Mouse (Mus musculus) forebrain, postnatal 0 days (tissue): ENCODE data around the gene Mfsd5. TPM values are rescaled to one million over a fixed set of nuclear protein-coding genes. Genes with fewer than 3 reads are reported as not detected.

Experiments
- ATAC-seq: fragments of 200-750 bp; cut with Nextera tagmentation; 2 replicates; pipeline ENCODE4 v1.8.0; 2017; ENCODE audit warnings: mild to moderate bottlenecking, moderate library complexity
- DNase-seq: peaks from one replicate; pipeline ENCODE4 v3.0.0-alpha.2; 2015
- H3K27ac ChIP-seq: fragments of 300-500 bp; sonication (generic); 2 replicates; pipeline ENCODE4 v1.5.1; 2014; ENCODE audit warnings: low read depth, mild to moderate bottlenecking, antibody characterized with exemption, low read length, moderate library complexity, mixed read lengths
- H3K27me3 ChIP-seq: fragments of 300-500 bp; sonication (generic); 2 replicates; pipeline ENCODE4 v1.6.1; 2014; ENCODE audit warnings: mild to moderate bottlenecking, low read length, mixed read lengths; ENCODE audit not compliant: insufficient read depth
- H3K36me3 ChIP-seq: fragments of 300-500 bp; sonication (generic); 2 replicates; pipeline ENCODE4 v1.6.1; 2014; ENCODE audit warnings: mild to moderate bottlenecking, moderate library complexity; ENCODE audit not compliant: insufficient read depth
- H3K4me1 ChIP-seq: fragments of 300-500 bp; sonication (generic); 2 replicates; pipeline ENCODE4 v1.6.1; 2014; ENCODE audit warnings: antibody characterized with exemption; ENCODE audit not compliant: insufficient read depth
- H3K4me2 ChIP-seq: fragments of 300-500 bp; sonication (generic); 2 replicates; pipeline ENCODE4 v1.6.1; 2014; ENCODE audit warnings: low read depth, mild to moderate bottlenecking, moderate library complexity
- H3K4me3 ChIP-seq: fragments of 300-500 bp; sonication (generic); 2 replicates; pipeline ENCODE4 v1.5.1; 2014; ENCODE audit warnings: low read depth, low read length, mixed read lengths
- H3K9ac ChIP-seq: fragments of 300-500 bp; sonication (generic); 2 replicates; pipeline ENCODE4 v1.6.1; 2014; ENCODE audit warnings: mild to moderate bottlenecking
- H3K9me3 ChIP-seq: fragments of 300-500 bp; sonication (generic); 2 replicates; pipeline ENCODE4 v1.6.1; 2016; ENCODE audit warnings: low read length
- CTCF ChIP-seq: sonication (generic); IDR thresholded peaks from 2 replicates; pipeline ENCODE4 v1.5.1; 2016; ENCODE audit warnings: antibody characterized with exemption, control low read depth, low read depth
- WGBS: fragments of 180-500 bp; shearing (Covaris S2); extraction: QIAGEN DNeasy Blood & Tissue Kit; methylation state at CpG from one replicate; pipeline ENCODE4 v1.1.7; 2014; 5-methylcytosine and 5-hydroxymethylcytosine counted together
- polyA plus RNA-seq: library from polyadenylated mRNA; unstranded; fragments of >200 nt; fragmentation: Nextera tagmentation; extraction: Ambion mirVana; gene quantifications from 2 replicates; pipeline ENCODE4 v1.2.1, GENCODE M21; 2015
- total RNA-seq: library from RNA; depleted of rRNA; stranded (reverse); fragments of >200 nt; gene quantifications from 2 replicates; pipeline ENCODE4 v1.2.3, GENCODE M21; 2014

Mfsd5 gene
- total and polyA plus RNA-seq, 2 experiments from 2014 or later: 39.3 to 63.7 TPM

GRCm38 (mm10) chr15:102270274-102270960 lies 8.8 kb upstream of the Mfsd5 start, which contains the start of gene Gm9918:
Gm9918 (plus strand) TSS chr15:102270563.
- H3K9ac ChIP-seq: no peak within 1 kb of the TSS; the same call in 1 of the 2 replicates
- no peaks in the 10 kb centered on the region for H3K4me1 ChIP-seq
- no peak for ATAC-seq
- H3K4me2 ChIP-seq: no peak within 1 kb of the TSS
- no peaks in the 10 kb centered on the region for H3K9me3 ChIP-seq
- peaks cover 11% of the 10 kb centered on the region; the same call in 1 of the 2 replicates for H3K27me3 ChIP-seq
- WGBS: 7% methylated on average over 19 of the region's 21 CpGs
- no peak for TF ChIP-seq CTCF
- no peak within 1 kb of the TSS for H3K27ac ChIP-seq
- H3K36me3 ChIP-seq: no peaks in the 10 kb centered on the region
- H3K4me3 ChIP-seq: no peak within 1 kb of the TSS
- DNase-seq: no peak

- DNase-seq (no peak), ATAC-seq (no peak)
- TF ChIP-seq CTCF: no peak
- Histone ChIP-seq H3K36me3 (no peaks in the 10 kb centered on the region), H3K4me2 (no peak overlapping the region), H3K9me3 (no peaks in the 10 kb centered on the region), H3K27ac (no peak overlapping the region), H3K27me3 (peaks cover 11% of the 10 kb centered on the region; the same call in 1 of the 2 replicates), H3K4me3 (no peak overlapping the region), H3K4me1 (no peaks in the 10 kb centered on the region), H3K9ac (no peak overlapping the region)
- WGBS: 22% methylated on average over 3 of the region's 3 CpGs
These were observed 7.8 kb upstream of the Mfsd5 start for GRCm38 (mm10) chr15:102271441-102271840.

- no peak for ATAC-seq
- WGBS: 76% methylated on average over 6 of the region's 6 CpGs
- H3K4me3 ChIP-seq: no peak overlapping the region
- H3K9me3 ChIP-seq: no peaks in the 10 kb centered on the region
- peaks cover 11% of the 10 kb centered on the region; the same call in 1 of the 2 replicates for H3K27me3 ChIP-seq
- no peak overlapping the region for H3K27ac ChIP-seq
- H3K36me3 ChIP-seq: no peaks in the 10 kb centered on the region
- no peak overlapping the region for H3K4me2 ChIP-seq
- TF ChIP-seq CTCF: no peak
- DNase-seq: no peak
- no peak overlapping the region for H3K9ac ChIP-seq
- no peaks in the 10 kb centered on the region for H3K4me1 ChIP-seq
These were observed 5.1 kb upstream of the Mfsd5 start for GRCm38 (mm10) chr15:102273982-102274716.

- Histone ChIP-seq H3K4me2 (peak overlapping the region; percentile 80), H3K4me1 (0 out of 2 replicates have a peak, but pooled peaks cover 5% of the 10 kb centered on the region), H3K27ac (peak overlapping the region; percentile 46; the same call in 1 of the 2 replicates), H3K27me3 (no peaks in the 10 kb centered on the region), H3K4me3 (peak overlapping the region; percentile 93), H3K36me3 (peaks cover 21% of the 10 kb centered on the region), H3K9me3 (no peaks in the 10 kb centered on the region), H3K9ac (peak overlapping the region; percentile 86)
- 31% methylated on average over 7 of the region's 7 CpGs for WGBS
- DNase-seq (no peak), ATAC-seq (no peak)
- TF ChIP-seq CTCF: no peak
These were observed 545 bp upstream of the Mfsd5 start for GRCm38 (mm10) chr15:102278726-102279091.

- Histone ChIP-seq H3K4me3 (peak overlapping the region; percentile 93), H3K4me1 (0 out of 2 replicates have a peak, but pooled peaks cover 5% of the 10 kb centered on the region), H3K27me3 (no peaks in the 10 kb centered on the region), H3K27ac (peak overlapping the region; percentile 88), H3K9me3 (no peaks in the 10 kb centered on the region), H3K9ac (peak overlapping the region; percentile 86), H3K36me3 (peaks cover 21% of the 10 kb centered on the region), H3K4me2 (peak overlapping the region; percentile 80)
- no peak for TF ChIP-seq CTCF
- 27% methylated on average over 13 of the region's 13 CpGs for WGBS
- DNase-seq (no peak), ATAC-seq (peak; percentile 42)
These were observed 698 bp downstream of the Mfsd5 start for GRCm38 (mm10) chr15:102279783-102280520.

GRCm38 (mm10) chr15:102280623-102281022 lies 1.4 kb downstream of the Mfsd5 start:
- H3K9ac ChIP-seq: no peak overlapping the region
- WGBS: 95% methylated on average over 19 of the region's 19 CpGs
- H3K36me3 ChIP-seq: peaks cover 21% of the 10 kb centered on the region
- no peaks in the 10 kb centered on the region for H3K27me3 ChIP-seq
- H3K27ac ChIP-seq: no peak overlapping the region
- H3K4me2 ChIP-seq: no peak overlapping the region
- TF ChIP-seq CTCF: no peak
- H3K4me1 ChIP-seq: 0 out of 2 replicates have a peak, but pooled peaks cover 5% of the 10 kb centered on the region
- no peak overlapping the region for H3K4me3 ChIP-seq
- ATAC-seq (no peak), DNase-seq (no peak)
- no peaks in the 10 kb centered on the region for H3K9me3 ChIP-seq
